Mouse (Mus musculus) megakaryocyte-erythroid progenitor cell, adult 5-6 weeks (primary cell): Measurements from ENCODE around the gene 1700067K01Rik. TPM values are rescaled to one million over a fixed set of nuclear protein-coding genes. Genes with fewer than 3 reads are reported as not detected.
A peak's percentile ranks its signal among the peaks of the same experiment; 100 is the strongest.

Source experiments
- ATAC-seq: replicated peaks from 2 replicates; pipeline ENCODE4 v1.8.0; 2016; ENCODE audit warnings: mild to moderate bottlenecking, inconsistent platforms; ENCODE audit not compliant: severe bottlenecking, poor library complexity, low FRiP score, low TSS enrichment
- total RNA-seq, 2 experiments: library from RNA; stranded (forward) in 1 of 2; stranded (reverse) in 1 of 2; fragments of 200-1000, 215-1000 nt in 1 of 2; fragments of >200 nt in 1 of 2; fragmentation: Nextera tagmentation in 1 of 2; gene quantifications; 2 replicates each; pipeline ENCODE4 v1.2.3; 2014 to 2017

Gene 1700067K01Rik
- total RNA-seq (2014; fragmentation: Nextera tagmentation) (1.4 and 2.3 TPM in 2 replicates), total RNA-seq (2017) (0.76 and 2.3 TPM in 2 replicates)

DNA sequence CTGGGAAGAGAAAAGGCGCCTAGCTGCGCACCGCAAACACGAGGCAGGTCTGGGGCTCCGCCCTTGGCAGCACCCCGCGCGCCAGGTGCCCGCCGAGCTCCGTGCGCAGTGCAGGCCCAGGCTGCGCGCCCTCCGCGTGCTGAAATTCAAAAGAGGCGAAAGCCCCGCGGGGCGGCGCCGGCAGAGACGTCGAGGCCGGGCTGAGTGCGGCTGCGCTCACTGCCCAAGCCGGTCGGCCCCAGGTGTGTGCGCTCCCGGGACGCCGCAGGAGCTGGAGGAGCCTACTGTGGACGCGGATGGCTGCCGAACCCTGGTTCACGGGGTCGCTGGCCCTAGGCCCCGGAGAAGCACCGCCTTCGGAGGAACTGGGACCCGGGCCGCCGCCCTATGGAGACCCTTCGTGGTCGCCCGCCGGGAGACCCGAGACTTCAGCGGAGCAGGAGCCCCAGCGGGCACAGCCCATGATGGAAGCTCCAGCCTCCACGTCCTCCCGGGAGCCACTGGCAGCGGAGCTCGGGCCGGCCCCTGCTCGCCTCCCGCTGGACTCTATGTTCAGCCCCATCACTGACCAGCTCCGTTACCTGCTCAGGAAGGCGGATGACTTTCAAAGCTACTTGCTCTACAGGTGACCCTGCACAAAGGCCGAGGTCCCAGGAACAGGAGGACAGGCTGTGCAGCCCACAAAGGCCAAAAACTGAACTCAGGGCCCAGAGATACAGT, at the start of gene 1700067K01Rik:
1700067K01Rik (plus strand) TSS at position 222 of the 720 bp plus-strand sequence.
- no peak for ATAC-seq

DNA sequence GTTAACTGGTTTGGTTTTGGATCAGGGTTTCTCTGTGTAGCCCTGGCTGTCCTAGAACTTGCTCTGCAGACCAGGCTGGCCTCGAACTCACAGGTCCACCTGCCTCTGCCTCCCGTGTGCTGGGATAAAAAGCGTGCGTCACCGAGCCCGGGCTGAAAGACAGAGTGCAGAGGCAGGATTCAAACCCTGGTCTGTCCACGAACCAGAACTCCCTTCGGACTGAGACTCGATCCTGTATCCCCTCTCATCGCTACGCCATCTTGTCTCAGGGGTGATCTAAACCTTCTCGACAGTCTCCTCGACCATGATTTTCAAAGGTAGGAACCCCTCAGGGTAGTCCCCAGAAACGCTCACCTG, 46.6 kb upstream of the 1700067K01Rik start:
- ATAC-seq = no peak

- ATAC-seq = peak; percentile 96
Measured at GRCm38 (mm10) chr8:83955106-83955957, 46.0 kb upstream of the 1700067K01Rik start, which contains the start of the genes Gm10644 and Asf1b. TSS of gene Gm10644 (minus strand) at chr8:83955205. TSS of gene Asf1b (plus strand) at chr8:83955507.

DNA sequence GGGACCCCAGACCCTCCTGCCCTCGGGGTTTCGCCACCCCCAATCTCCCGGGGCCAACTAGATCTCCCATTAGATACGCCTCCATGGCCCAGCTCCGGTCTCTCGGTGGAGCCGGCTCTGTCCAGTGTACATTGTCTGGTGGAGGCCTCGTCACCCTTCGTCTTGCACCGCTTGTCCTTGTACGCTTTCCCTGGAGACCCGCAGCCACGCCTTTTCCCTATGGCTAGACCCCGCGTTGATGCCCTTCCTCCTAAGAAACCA, 45.4 kb upstream of the 1700067K01Rik start:
- peak; percentile 21; the same call in 1 of the 2 replicates for ATAC-seq

DNA sequence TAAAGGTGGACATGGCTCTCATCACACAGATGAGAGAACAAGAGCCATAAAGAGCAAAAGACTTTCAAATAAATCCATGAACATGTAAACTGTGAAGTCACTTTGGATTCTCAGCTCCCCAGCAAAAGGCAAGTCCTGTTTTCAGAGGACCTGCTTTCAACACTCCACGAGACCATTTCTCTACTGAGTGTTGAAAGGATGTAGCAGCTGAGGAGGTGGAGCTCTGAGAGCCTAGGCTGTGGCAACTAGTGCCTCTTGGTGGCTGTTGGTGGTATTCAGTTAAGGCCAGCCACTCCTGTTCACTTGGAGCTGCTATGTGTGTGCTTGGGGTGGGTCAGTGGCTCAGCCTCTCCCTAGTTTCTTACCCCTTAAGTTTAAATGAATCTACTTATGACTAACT, 44.5 kb upstream of the 1700067K01Rik start:
- ATAC-seq = peak; percentile 62

DNA sequence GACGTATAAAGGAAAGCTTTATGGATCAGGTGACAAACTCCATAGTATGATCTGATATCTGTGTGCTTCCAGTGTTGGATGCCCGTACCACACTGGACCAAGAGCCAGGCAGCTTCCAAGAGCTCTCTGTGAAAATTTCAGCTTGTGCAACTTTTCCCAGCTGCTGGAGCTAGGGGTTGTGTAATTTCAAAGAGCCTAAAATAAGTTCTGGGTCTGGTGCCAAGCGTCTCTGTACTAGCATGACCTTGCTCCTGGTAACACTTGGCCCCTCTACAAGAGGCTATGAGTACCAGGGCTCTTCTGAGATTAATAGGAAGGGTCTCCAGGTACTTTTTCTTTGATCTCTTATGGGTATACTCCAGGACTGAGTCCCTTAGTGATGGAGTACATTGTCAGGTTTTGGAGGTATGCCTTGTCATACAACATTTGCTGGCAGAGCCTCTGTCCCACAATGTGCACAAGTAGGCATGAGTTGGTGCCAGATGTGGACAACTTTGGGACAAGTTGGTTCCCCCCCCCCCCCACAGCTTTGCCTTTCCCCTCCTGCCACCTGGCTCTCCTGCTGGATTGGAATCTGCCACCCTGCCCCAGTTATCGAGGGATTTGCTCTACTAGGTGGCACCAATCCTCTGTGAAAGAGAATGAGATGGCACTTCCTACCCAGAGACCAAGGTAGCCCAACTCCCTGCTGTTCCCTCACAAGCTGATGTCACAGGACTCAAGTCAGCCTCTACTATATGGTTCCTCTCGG, 37.1 kb upstream of the 1700067K01Rik start:
- ATAC-seq = no peak

- ATAC-seq = no peak
Measured at GRCm38 (mm10) chr8:83967701-83968100, 33.6 kb upstream of the 1700067K01Rik start.

DNA sequence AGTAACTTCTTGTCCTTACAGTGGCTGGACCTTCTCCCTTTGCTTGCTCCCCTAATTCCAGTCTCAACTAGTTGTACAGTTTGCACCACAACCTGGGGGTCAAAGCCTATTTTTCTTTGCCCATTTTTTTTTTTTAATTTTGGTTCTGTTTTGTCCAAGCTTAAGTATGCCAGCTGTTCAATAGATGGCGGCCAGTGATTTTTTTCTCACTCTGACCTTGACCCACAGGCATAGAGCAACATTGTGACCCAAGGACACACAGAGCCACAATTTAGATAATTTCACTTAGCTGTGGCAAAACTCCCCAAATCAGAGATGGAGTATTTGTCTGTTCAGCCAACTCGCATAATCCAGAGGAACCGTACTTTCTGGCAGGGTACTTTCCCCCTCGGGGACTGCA, 30.2 kb upstream of the 1700067K01Rik start:
- no peak for ATAC-seq

DNA sequence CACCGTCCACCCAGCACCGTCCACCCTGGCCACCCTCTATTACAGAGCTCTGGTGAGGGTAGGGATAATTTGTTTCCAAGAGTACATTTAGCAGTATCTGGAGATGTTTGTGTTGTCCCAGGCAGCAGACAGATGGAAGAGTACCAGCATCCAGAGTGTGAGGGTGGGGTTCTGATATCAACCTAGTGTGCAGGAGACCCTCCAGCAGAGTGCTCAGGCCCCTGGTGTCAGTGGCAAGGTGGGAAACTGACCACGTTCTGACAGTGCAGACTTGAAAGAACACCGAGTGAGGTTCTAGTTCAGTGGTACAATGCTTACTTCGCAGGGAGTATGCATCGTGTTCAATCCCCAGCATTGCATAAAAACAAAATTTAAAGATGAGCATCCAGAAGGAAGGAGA, 29.6 kb upstream of the 1700067K01Rik start:
- no peak for ATAC-seq

GRCm38 (mm10) chr8:83972150-83973120, 28.9 kb upstream of the 1700067K01Rik start, which contains the start of gene Prkaca:
TSS of gene Prkaca (plus strand) at chr8:83972993.
- ATAC-seq = peak; percentile 98

DNA sequence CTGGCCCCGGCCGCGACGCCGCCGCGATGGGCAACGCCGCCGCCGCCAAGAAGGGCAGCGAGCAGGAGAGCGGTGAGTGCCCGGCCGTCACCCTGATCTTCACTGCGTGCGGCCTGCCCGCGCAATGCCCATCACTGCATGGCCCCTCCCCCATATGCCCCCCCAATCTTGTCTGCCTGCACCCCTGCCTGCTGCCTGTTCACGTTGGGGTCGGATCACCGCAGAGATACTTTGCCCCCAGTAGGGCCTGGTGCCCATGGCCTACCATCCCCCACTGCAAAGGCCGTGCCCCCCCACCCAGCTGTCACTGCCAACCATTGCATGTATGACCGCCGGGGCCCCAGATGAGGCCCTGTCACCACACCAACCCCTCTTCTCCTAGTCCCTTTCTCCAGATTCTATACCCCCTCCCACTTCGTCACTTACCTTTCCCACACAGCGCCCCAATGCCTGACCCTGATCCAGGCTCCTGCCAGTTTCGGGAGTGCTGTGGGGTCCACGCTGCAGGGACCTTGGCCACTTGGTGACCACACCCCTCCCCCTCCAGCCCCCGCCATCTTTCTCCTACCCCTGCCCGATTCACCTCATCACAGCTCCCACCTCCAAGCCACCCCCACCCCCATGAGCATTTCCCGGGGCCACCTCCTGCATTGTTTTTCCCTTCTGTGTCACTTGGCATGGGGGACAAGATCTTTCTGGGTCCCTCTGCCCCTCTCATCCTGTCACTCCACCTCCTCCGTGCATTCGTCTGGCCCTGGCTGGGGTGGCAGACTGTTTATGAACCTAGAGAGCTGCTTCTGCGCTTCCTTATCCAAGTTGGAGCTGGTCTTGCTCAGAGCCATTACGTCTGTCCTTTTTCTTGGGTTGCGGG, 27.9 kb upstream of the 1700067K01Rik start:
- no peak for ATAC-seq

DNA sequence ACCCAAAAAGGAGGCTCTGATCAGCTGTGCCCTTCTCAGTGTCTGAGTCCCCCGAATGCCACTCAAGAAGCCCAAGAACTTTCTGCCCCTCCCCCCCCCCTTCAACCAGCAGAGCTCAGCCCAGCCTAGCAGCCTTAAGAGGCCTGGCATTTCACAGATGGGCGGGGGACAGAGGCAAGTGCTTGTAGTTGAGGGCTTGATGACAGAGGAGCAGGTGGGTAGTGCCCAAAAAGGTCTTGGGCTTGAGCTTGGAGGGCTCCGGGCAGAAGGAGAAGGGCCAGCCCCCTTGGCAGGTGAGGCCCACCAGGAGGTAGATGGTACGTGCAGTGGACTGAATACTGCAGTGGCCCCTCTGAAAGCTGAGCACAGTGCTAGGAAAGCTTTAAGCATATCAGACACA, 26.8 kb upstream of the 1700067K01Rik start:
- no peak for ATAC-seq

- no peak for ATAC-seq
Measured at GRCm38 (mm10) chr8:83976101-83976630, 25.1 kb upstream of the 1700067K01Rik start.

- no peak for ATAC-seq
Measured at GRCm38 (mm10) chr8:83976779-83977350, 24.4 kb upstream of the 1700067K01Rik start.

- no peak for ATAC-seq
Measured at GRCm38 (mm10) chr8:83977646-83978045, 23.7 kb upstream of the 1700067K01Rik start.

- ATAC-seq = no peak
Measured at GRCm38 (mm10) chr8:83978200-83978599, 23.1 kb upstream of the 1700067K01Rik start.

GRCm38 (mm10) chr8:83980250-83980649, 21.1 kb upstream of the 1700067K01Rik start:
- no peak for ATAC-seq
